Mouse (Mus musculus): ENCODE data around the gene Astn2.

Astn2 gene

DNA sequence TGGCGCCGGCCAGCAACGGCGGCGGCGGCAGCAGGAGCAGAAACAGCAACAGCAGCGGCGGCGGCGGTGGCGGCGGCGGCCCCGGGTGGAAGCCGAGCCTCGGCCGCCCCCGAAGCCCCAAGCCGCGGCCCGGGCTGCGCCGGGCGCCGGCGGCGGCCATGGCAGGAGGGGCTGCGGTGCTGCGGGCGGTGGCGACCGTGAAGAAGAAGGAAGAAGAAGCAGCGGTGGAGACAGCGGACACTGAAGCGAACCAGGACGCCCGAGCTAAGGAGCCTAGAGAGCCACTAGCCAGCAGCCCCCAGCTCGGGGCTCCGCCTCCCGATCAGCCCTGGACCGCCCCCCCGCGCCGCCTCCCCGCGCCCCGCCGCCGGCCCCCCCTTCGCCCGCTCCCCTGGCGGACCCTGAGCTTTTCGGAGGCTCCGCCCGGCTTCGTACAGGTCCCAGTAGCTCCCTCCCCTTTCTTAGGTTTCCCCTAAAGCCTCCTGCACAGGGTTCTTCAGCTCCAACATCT is at the start of gene Astn2:
Astn2 (minus strand) TSS at position 411 of the 511 bp plus-strand sequence.
- peak; percentile 77 for DNase-seq (ENCODE audit: low read depth, low spot score)

DNA sequence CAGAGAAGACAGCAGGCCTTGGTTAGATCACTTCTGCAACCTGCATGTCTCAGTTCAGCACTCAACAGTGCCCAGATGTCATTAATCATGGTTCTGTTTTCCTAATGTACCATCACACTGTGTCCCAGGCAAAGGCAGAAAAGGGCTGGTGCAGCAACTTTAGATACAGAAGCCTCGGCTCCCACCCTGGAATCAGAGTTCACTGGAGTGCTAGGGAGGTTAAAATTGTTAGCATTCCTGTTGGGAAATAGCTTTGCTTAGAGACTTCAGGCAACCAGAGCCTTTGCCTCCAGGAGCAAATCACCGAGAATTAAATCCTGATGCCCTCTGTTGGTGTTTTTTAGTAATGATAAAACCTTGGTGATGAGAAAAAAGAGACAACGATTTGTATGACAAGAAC is 45.7 kb upstream of the Astn2 start:
- DNase-seq (ENCODE audit: low read depth, low spot score) = peak; percentile 38

DNA sequence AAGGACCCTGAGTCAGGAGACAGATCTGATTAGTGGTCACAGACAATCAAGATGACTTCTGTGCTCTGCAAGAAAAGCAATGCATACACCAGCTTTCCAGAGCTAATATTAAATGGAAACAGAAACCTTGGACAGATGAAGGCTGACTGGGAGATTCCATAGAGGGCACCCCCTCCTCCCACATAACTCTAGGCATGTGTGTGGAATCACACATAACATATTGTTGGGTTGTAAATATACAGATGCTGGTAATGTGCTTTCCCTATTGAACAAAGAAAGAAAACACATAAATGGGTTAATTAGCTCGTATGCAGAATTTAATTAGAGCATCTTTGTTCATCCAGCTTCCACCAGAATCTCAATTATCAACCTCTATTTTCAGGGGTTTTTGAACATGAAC is 26.8 kb upstream of the Astn2 start:
- DNase-seq (ENCODE audit: low read depth, low spot score) = no peak

DNA sequence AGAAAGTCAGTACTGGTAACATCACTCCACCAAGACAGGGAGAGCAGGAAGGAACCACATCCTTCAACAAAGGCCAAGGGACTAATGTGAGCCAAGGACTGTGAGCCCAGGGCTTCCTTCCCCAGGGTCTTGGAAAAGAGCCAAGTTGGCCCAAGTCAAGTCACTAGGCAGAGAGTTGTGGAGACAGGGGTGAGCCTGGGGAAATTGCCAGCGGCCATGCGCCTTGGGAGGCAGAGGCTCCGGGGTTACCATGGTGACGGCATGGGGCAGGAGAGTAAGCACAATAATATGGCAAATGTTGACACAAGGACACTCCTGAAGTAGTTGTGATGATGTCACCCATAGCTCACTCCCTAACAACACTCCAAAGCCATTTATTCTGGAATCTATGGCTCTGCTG is 21.4 kb upstream of the Astn2 start:
- peak; percentile 32 for DNase-seq (ENCODE audit: low read depth, low spot score)

DNA sequence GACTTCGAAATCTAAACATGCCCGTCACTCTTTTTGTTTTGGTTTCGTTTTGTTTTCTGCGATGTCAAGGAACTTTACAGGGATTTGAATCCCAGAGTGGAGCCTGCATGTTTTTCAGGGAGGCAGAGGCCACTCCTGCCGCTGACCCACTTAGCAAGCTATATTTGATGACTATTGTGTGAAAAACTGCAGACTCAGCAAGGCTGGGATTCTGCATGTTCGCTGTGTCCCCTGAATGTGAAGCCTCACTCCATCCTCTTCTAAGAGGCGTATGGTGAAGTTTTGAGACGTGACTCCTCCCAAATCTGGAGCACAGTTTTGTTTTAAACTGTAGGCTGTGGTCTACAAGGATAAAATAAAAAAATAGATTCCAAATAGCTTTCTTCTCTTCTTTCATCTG is 10.4 kb upstream of the Astn2 start:
- DNase-seq (ENCODE audit: low read depth, low spot score) = peak; percentile 34

DNA sequence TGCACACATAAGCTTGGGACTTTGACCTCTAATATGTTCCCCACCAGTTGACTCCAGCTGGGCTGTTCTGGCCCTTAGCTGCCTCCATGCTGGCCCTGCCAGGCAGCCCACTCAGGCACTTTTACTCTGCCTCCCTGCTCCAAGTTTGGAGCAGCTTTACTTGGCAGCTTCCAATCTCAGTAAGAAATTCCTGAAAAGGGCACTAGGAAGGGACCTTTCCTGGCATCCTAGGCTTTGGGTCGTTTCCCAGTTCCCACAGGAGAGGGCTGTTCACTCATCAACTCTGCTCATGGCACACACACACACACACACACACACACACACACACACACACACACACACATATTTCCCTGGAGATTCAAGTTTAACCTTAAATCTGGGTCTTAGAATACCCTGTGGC is 675 bp upstream of the Astn2 start:
- DNase-seq (ENCODE audit: low read depth, low spot score) = peak; percentile 51

DNA sequence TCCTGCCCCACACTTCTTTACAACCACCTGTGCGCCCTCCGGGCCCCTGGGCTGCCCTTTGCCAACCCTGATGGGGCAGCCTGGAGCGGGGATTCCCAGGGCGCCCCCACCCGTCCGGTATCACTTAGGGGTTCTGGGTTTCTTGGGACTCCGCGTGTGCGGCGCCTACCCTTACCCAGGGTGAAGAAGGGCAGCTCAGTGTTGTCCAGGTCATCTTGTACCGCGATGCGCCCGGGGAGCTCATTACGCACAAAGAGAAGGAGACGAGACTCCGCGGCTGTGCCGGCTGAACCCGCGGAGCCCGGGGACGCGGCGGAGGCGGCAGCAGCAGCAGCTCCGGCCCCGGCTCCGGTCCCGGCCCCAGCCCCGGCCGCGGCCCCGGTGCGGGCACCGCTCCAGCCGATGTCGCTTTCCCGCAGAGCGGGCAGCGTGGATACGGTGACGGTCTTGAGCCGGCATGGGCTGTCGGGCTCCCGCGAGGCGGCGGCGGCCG is 657 bp downstream of the Astn2 start:
- DNase-seq (ENCODE audit: low read depth, low spot score) = peak; percentile 53

DNA sequence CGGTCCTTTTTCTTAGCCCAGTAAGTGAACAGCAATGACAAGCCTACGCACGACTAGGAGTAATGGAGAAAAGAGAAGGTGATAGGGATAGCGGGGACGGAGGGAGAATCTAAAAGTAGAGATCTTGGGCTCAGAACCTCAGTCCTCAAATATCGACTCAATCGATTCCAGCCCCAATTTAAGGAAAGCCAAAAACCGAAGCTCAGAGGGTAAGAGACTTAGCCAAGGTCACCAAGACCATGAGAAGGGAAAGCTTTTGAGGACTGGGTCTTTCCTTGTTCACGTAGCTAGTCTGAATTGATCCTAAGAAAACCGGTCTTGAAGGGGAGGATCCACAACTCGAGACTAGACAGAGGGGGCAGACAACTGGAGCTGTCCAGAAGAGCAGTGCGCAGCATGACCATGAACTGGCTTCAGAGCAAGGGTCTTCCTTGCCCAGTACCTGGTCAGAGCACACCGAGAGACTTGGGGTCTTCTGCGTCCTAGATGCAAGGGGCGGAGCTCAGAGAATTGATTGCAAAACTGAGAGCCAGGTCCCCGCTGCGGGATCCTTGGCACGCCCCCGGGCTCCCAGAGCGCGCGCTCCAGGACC is 1.2 kb downstream of the Astn2 start:
- peak; percentile 46 for DNase-seq (ENCODE audit: low read depth, low spot score)

DNA sequence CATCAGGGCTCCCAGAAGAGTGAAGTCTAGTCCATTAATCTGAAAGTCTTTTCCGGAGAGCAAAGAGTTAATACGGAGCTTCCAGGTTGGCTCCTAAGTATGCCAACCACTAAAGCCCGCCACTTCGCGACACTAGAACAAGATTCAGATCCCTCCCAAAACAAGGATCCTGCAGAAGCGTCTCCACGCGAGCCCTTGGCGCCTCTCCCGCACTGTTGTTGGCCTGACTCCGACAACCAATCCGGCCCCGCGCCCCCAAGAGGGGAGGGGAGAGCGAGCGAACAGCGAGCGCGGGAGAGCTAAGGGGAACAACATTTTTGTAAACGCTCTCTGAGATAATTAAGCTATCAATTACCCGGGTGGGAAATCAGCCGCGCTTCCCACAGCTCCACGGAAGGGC is 1.8 kb downstream of the Astn2 start:
- peak; percentile 86 for DNase-seq (ENCODE audit: low read depth, low spot score)

DNA sequence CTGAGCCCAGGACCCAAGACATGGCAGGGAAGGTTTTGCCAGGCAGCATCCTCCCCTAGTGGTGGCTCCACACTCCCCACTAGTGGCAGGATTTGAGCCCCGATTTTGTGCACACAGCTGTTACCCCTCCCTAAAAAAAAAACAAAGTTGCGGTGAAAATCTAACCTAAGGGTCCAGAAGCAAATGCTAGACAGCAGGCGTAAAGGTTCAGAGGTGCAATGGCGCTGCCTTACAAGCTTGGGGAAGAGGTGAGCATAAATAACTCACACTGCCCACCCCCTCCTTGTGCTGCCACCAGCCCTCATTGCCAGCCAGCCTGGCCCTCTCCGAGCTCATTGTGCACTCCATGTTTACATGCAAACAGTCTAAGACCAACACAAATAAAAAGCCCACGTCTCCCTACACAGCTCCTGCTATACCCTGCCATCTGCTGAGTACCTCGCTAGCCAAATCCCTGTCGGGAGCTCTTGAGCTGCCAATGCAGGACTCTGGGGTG is 3.2 kb downstream of the Astn2 start:
- peak; percentile 95 for DNase-seq (ENCODE audit: low read depth, low spot score)

DNA sequence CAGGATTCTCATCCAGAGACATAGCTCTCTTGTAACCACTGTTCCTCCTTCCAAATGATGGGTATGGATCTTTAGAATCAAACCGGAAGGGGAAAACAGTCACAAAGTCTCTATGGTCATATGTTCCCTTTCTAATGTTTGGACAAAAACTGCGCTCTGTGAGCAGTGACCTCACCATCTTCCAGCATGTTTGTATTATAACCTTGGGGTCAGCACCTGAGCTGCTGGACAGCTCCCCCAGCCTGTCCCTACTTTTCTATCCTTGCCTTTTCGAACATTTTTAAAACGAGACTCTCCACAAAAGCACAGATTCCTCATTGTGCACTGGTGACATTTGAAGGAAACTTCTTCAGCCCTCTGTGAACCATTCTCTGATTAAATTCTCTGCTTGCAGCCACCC is 5.3 kb downstream of the Astn2 start:
- no peak for DNase-seq (ENCODE audit: low read depth, low spot score)

DNA sequence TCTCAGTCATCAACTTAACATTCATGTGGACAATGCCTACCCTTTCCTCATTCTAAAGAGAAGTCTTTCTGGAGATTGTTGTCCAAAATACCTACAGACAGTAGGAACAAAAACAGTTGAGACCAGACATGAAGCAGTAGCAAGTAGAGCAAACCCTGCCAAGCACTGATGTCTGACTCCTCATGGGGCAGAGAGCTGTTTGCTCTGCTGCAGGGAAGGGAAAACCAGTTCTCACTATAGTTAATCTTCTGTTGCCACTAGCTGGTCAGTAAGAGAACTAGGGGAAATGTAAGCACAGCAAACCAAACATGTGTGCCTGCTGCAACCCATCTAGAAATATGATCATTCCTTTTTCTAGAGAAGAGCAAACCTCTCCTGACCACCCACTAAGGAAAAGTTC is 7.2 kb downstream of the Astn2 start:
- DNase-seq (ENCODE audit: low read depth, low spot score) = peak; percentile 48

DNA sequence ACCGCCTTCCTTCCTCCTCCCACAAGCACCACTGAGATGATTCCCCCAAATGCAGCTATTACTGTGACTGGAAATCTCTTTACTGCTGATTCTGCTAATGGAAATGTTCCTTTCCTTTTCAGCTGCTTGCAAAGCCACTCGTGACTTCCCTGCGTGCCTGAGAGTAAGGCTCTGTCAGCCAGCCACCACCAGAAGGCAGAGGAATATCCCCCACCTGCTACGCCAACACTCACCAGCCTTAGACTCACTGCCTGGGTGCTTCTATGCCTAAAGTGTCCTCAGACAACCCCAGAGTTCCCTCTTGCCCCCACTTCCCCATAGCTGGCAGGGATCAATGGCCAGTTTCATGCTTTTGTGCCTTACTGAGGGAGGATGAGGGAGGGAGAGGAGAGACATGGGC is 11.1 kb downstream of the Astn2 start:
- peak; percentile 84 for DNase-seq (ENCODE audit: low read depth, low spot score)

DNA sequence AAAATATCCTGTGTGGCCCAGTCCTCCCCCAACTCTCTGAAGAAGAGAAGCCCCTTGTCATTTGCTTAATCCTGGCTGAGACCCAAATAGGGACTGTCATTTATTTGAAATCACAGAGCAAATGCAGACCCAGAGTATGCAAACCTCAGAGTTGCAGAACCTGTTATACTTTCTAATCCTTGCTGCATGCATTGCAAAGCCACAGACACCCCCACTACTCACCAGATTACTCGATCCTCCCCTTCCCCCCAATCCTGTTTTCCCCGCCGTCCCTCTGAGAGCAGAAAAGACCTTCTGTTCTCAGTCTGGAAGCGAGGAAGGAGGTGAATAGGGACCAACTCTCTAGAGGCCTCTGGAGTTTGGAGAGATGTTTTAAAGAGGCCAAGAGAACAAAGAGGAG is 13.9 kb downstream of the Astn2 start:
- DNase-seq (ENCODE audit: low read depth, low spot score) = no peak

DNA sequence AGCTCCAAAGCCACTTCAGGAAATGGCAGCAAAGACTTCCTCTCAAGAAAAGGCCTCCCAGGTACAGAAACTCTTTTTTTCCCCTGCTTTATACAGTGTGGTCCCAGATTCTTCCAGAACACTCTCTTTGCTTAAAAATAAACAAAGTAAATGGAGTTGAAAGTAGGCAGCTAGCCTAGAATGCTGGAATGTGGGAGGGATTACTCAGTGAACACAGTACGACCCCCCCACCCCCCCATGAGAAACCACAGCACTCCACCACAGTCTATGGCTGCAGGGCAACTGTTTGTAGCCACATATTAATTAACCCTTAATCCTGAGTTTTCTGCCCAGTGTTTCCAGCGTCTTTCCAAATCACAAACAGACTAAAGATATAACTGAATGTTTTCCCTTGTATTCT is 25.8 kb downstream of the Astn2 start:
- no peak for DNase-seq (ENCODE audit: low read depth, low spot score)

DNA sequence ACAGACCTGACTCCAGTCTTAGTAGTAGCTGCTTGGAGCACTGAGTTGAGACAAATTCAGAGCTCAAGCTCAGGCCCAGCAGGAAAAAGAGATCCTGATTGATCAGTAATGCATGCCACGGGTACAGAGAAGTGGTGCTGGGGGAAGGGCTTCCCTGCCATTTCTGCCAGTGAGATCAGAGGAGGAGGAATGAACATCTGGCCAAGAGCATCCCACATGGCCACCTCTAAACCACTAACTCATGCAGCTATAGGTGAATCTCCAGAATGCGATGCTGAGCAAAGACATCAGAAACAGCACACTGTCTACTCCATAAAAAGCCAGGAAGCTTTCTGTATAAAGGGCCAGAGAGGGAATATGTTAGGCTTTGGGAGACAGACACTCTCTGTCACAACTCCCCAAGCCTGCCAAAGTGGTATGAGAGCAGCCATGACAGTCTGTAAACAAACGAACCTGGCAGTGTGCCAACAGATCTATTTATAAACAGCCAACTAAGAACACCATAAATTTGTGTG is 33.8 kb downstream of the Astn2 start:
- peak; percentile 79 for DNase-seq (ENCODE audit: low read depth, low spot score)

DNA sequence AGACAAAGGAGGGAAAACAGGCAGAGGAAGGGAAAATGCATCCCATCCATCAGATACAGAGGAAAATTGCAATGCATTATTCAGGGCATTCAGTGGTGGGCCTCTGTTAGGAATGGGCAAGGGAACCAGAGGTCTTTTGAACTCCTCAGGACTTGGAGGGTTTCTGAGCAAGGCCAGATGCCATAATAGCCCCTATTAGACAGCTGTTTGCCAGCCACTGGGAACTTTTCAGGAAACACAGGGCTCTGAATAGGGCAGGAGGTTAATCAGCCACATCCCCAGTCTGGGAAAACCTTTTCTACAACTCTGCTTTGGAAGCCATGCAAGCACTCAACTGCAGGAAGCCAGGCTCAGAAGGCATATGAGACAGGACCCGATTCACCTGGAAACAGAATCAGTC is 38.9 kb downstream of the Astn2 start:
- DNase-seq (ENCODE audit: low read depth, low spot score) = no peak

DNA sequence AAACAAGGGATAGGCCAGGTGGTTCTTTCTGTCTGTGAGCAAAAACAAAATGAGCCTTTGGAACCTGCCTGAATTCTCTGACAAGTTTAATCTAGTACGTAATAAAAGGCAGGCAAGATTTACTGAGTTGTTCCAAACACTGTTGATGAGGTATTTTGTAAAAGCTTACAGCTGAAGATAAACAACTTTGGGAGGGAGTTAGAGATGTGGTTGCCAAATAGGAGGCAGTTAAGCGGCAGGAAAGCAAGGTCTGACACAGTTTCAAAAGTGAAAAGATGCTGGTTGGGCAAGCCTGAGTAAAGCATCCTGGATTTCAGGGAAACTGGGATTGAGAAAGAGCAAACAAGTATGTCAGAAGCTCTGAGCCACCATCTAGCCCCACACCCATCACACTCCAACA is 59.8 kb downstream of the Astn2 start:
- DNase-seq (ENCODE audit: low read depth, low spot score) = no peak

DNA sequence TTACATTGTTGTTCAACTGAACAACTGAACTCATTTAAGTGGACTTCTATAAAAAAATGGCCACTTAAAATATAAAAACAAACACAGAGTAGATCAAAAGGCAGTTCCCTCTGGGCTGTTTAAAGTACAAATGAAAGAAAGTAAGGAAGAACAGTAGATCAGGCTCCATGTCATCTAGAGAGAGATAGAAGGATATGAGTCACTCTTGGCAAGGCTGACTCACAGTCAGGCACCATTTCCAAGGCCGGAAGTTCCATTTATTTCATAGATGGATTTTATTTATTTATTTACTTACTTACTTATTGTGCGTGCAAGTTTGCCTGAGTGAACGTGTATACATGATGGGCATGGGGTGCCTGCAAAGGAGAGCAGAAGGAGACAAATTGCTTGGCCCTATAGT is 67.0 kb downstream of the Astn2 start:
- peak; percentile 42 for DNase-seq (ENCODE audit: low read depth, low spot score)

DNA sequence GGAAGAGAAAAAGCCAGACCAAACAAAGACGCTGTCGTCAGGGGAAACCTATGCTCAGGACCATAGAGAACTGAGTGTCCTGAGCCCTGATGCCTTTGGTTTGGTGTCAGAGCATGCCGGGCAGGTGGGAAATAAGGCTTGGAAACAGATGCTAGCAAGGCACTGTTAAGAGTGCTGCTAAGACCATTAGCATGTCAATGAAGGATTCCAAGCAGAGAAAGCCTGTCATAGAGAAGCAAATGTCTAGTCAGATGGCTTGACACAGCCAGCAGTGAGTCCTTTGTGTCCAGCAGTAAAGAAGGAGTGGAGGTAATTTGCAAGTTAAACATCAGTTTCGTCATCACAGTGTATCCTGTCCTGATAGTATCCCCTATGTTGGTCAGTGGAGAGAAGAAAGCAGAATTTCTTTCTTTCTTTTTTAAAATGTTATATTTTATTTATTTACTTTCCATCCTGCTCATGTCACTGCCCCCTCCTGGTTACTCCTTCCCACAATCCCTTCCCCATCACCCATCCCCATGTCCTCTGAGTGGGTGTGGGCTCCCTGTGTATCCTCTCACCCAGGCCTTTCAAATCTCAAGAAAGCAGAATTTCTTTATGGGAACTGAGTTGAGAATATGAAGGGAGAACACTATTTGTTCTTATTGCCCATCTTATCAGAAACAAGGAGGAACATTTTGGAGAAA is 73.7 kb downstream of the Astn2 start:
- no peak for DNase-seq (ENCODE audit: low read depth, low spot score)

DNA sequence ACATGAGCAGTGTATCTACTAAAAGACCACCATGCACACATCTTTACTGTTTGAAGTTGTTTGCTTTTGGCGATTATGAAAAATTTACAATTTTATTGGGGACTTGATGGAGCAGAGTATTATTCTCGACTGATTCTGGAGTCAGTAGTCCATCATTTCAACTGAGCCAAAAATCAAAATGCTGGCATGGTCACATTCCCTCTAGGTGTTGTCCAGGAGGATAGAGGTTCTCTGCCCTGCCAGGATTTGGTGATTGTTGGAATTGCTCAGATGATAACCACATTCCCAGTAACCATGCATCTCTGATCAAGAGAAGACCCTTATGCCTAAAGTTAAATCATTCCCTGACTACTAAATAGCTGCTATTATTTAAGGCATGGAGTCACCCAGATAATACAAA is 83.4 kb downstream of the Astn2 start:
- DNase-seq (ENCODE audit: low read depth, low spot score) = peak; percentile 53

DNA sequence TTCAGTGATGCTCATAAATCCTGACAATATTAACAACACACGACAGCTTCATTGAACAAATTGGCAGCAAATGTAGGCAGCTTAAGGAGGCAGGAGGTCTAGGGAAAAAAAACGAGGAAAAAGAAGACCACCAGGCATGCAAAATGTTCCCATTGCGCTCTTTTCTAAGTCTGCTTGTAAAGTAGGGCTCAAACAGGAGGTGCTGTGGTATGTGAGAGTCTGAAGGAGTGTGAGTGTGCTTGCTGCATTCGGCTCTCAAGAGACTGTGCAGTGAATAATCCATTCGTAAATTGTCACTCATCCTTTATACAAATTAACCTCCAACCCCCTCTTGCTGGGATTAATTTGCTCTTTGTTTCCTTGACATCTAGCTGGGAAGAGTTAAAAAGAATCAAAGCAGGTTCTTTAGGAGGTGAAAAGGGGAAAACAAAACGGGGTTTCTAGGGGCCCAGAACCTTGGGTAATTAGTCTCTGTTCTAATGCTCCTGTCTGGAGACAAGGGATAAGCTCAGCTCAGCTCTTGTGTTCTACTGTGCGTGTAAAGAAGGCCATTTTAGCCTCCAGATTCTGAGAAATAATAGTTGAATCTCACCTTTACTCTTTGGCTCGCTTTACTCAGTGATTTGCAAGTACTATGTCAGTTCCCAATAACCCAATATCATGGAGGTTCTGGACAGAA is 89.5 kb downstream of the Astn2 start:
- no peak for DNase-seq (ENCODE audit: low read depth, low spot score)

Data from brain, adult 2 months (tissue).